ENCODE assay signal across 19 mouse cellular contexts in the genomic region with DNA sequence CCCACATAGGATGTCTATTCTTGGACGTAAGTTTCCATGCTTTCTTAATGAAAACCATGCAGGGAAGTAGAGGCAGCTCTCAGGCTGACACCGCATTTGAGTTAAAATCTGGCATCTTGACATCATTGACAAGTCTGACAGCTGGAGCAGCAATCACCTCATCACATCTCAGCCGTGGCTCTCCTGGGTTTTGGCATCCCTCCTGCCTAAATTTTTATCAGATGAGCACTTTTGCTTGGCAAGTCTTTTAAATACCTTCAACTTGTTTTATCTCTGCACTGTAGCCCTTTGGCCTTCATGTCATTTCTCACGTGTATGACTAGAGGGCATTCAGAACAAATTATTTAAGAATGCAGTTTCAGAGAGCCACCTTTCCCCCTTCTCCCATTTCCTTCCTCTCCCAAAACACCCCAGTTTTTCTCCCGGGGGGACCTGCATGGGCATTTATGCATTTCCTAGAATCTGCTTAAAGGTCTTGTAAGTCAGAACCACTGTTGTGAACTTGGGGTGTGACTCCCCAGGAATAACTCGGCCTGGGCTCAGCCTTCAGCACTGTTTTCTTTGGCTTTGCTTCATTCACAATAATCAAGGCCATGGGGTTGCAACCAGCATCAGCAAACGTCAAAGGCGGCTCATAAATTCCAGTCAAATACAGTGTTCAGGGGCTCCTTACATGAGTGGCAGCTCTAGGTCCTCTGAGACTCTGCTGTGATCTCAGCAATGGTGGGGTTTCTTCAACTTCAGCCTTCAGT.
DNase-seq lines count a peak whose midpoint lies in the region; ATAC-seq and TF ChIP-seq lines count a peak whose summit lies in the region.
"Had no signal": no experiment of that assay in that cellular context is flagged by ENCODE, and none has a peak within 500 bp of the region (broad histone marks: within the 10 kb centered on the region; RNA-seq: fewer than 3 reads in every experiment).

No protein-coding gene starts in this region.

- no peak overlapping the region for H3K9ac ChIP-seq in stomach, postnatal 0 days (ENCODE audit: low read length)
- H3K9ac ChIP-seq: embryonic facial prominence, embryonic 12.5 days; forebrain, embryonic 13.5 days; liver, postnatal 0 days; neural tube, embryonic 12.5 days had no signal

- no peak for TF ChIP-seq CTCF in stomach, postnatal 0 days (IDR thresholded peaks at IDR 0.05; ENCODE audit: low read depth)

- WGBS in stomach, postnatal 0 days: 60% methylated on average over 8 of the region's 8 CpGs

- ATAC-seq in stomach, postnatal 0 days (ENCODE audit: low FRiP score, low TSS enrichment): no peak
- ATAC-seq: forebrain, embryonic 13.5 days; inflammation-experienced regulatory T-cells, adult 6 months; liver, postnatal 0 days; midbrain, embryonic 16.5 days had no signal

- intact Hi-C loops in left cerebral cortex, postnatal 25 days (cut with DNase I): no loop called here

- no peaks in the 10 kb centered on the region for H3K36me3 ChIP-seq in stomach, postnatal 0 days (ENCODE audit: control insufficient read depth, insufficient read depth, low read length)
- H3K36me3 ChIP-seq: embryonic facial prominence, embryonic 12.5 days; heart, embryonic 10.5 days; neural tube, embryonic 12.5 days had no signal

- no peaks in the 10 kb centered on the region for H3K27me3 ChIP-seq in stomach, postnatal 0 days (ENCODE audit: control insufficient read depth, insufficient read depth, low read length)
- H3K27me3 ChIP-seq: embryonic facial prominence, embryonic 12.5 days; forebrain, embryonic 13.5 days; neural tube, embryonic 12.5 days had no signal

- no peak overlapping the region for H3K4me2 ChIP-seq in stomach, postnatal 0 days (replicated peaks; ENCODE audit: low read depth)
- H3K4me2 ChIP-seq: embryonic facial prominence, embryonic 12.5 days; forebrain, embryonic 13.5 days; neural tube, embryonic 12.5 days had no signal

- H3K4me3 ChIP-seq in stomach, postnatal 0 days (ENCODE audit: low read depth, low read length): no peak overlapping the region
- H3K4me3 ChIP-seq: embryonic facial prominence, embryonic 12.5 days; forebrain, embryonic 13.5 days; heart, embryonic 10.5 days; neural tube, embryonic 12.5 days had no signal

- no peak for TF ChIP-seq EP300 in stomach, postnatal 0 days (optimal IDR thresholded peaks at IDR 0.05)

- no peak overlapping the region for H3K27ac ChIP-seq in stomach, postnatal 0 days (replicated peaks)
- H3K27ac ChIP-seq: embryonic facial prominence, embryonic 12.5 days; forebrain, embryonic 13.5 days; heart, embryonic 10.5 days; neural tube, embryonic 12.5 days had no signal

- no peaks in the 10 kb centered on the region for H3K9me3 ChIP-seq in stomach, postnatal 0 days (ENCODE audit: control insufficient read depth, low read length)
- H3K9me3 ChIP-seq: embryonic facial prominence, embryonic 12.5 days; forebrain, embryonic 13.5 days; heart, embryonic 10.5 days; neural tube, embryonic 12.5 days had no signal

- no peaks in the 10 kb centered on the region for H3K4me1 ChIP-seq in stomach, postnatal 0 days (replicated peaks; ENCODE audit: control insufficient read depth, insufficient read depth)
- H3K4me1 ChIP-seq: forebrain, embryonic 13.5 days; heart, embryonic 10.5 days; neural tube, embryonic 12.5 days had no signal

- peak; percentile 17 for DNase-seq in embryo, embryonic 10 days (ENCODE audit: low spot score)
- no peak for DNase-seq in embryo, embryonic 9.5 days (ENCODE audit: extremely low spot score)
- DNase-seq in adrenal gland, adult (ENCODE audit: inconsistent age in 2 of 2, low spot score in 1 of 2): peak; percentile 89 to 95
- peak; percentile 27 for DNase-seq in embryo, embryonic 11.5 days (ENCODE audit: low read depth, low spot score)
- peak; percentile 4 to 30 for DNase-seq in kidney, postnatal 25 days
- no peak for DNase-seq in stomach, postnatal 0 days (ENCODE audit: low spot score)
- DNase-seq in left cerebral cortex, postnatal 25 days (ENCODE audit: low spot score in 2 of 2): no peak
- DNase-seq in thymus, postnatal 14 days: no peak
- DNase-seq: cerebellum, adult 18-20 months; gastrocnemius, postnatal 14 days; heart, postnatal 36 days; left cerebral cortex, postnatal 4 days; liver, postnatal 0 days had no signal

Comparison
In these comparisons a context has a peak if more than half of its experiments do, and no peak if none do; other contexts are left out.
1. DNase-seq: peak in embryo, embryonic 10 days (single experiment), adrenal gland, adult (2 of 2), embryo, embryonic 11.5 days (single experiment) and kidney, postnatal 25 days (2 of 2); none in embryo, embryonic 9.5 days (single experiment), stomach, postnatal 0 days (single experiment), left cerebral cortex, postnatal 25 days (0 of 2) and thymus, postnatal 14 days (single experiment).